Mouse (Mus musculus) forebrain, embryonic 11.5 days (tissue): ENCODE data around the gene Zik1. TPM values are rescaled to one million over a fixed set of nuclear protein-coding genes. Genes with fewer than 3 reads are reported as not detected.

Experiments
- ATAC-seq: fragments of 200-750 bp; cut with Nextera tagmentation; replicated peaks from 2 replicates; pipeline ENCODE4 v1.8.0; 2017; ENCODE audit warnings: moderate TSS enrichment; ENCODE audit not compliant: low FRiP score
- DNase-seq: peaks from one replicate; pipeline ENCODE4 v3.0.0-alpha.2; 2017; ENCODE audit warnings: low spot score
- H3K27ac ChIP-seq: fragments of 300-500 bp; sonication (generic); 2 replicates; pipeline ENCODE4 v1.5.1; 2014; ENCODE audit warnings: low read depth, low read length
- H3K27me3 ChIP-seq: fragments of 300-500 bp; sonication (generic); 2 replicates; pipeline ENCODE4 v1.6.1; 2014; ENCODE audit warnings: mild to moderate bottlenecking, low read length, mixed read lengths; ENCODE audit not compliant: control insufficient read depth, insufficient read depth
- H3K36me3 ChIP-seq: fragments of 300-500 bp; sonication (generic); 2 replicates; pipeline ENCODE4 v1.6.1; 2014; ENCODE audit warnings: mild to moderate bottlenecking, low read length, moderate library complexity, mixed read lengths; ENCODE audit not compliant: control insufficient read depth, insufficient read depth
- H3K4me1 ChIP-seq: fragments of 300-500 bp; sonication (generic); replicated peaks from 2 replicates; pipeline ENCODE4 v1.6.1; 2014; ENCODE audit warnings: low read length, mixed read lengths; ENCODE audit not compliant: control insufficient read depth, insufficient read depth
- H3K4me2 ChIP-seq: fragments of 300-500 bp; sonication (generic); 2 replicates; pipeline ENCODE4 v1.6.1; 2014; ENCODE audit warnings: low read depth, mild to moderate bottlenecking, low read length, moderate library complexity, mixed read lengths; ENCODE audit not compliant: severe bottlenecking
- H3K4me3 ChIP-seq: fragments of 300-500 bp; sonication (generic); 2 replicates; pipeline ENCODE4 v1.5.1; 2014; ENCODE audit warnings: low read depth, low read length
- H3K9ac ChIP-seq: fragments of 300-500 bp; sonication (generic); 2 replicates; pipeline ENCODE4 v1.6.1; 2014; ENCODE audit warnings: low read length
- H3K9me3 ChIP-seq: fragments of 300-500 bp; sonication (generic); 2 replicates; pipeline ENCODE4 v1.6.1; 2016; ENCODE audit warnings: low read length, mixed read lengths; ENCODE audit not compliant: control insufficient read depth
- WGBS: fragments of 180-500 bp; shearing (Covaris S2); extraction: QIAGEN DNeasy Blood & Tissue Kit; methylation state at CpG from one replicate; pipeline ENCODE4 v1.1.7; 2014; 5-methylcytosine and 5-hydroxymethylcytosine counted together
- polyA plus RNA-seq: library from polyadenylated mRNA; unstranded; fragments of >200 nt; fragmentation: Nextera tagmentation; extraction: Ambion mirVana; gene quantifications from 2 replicates; pipeline ENCODE4 v1.2.1, GENCODE M21; 2014

The Zik1 gene
- 56.0 and 56.9 TPM in 2 replicates for polyA plus RNA-seq

DNA sequence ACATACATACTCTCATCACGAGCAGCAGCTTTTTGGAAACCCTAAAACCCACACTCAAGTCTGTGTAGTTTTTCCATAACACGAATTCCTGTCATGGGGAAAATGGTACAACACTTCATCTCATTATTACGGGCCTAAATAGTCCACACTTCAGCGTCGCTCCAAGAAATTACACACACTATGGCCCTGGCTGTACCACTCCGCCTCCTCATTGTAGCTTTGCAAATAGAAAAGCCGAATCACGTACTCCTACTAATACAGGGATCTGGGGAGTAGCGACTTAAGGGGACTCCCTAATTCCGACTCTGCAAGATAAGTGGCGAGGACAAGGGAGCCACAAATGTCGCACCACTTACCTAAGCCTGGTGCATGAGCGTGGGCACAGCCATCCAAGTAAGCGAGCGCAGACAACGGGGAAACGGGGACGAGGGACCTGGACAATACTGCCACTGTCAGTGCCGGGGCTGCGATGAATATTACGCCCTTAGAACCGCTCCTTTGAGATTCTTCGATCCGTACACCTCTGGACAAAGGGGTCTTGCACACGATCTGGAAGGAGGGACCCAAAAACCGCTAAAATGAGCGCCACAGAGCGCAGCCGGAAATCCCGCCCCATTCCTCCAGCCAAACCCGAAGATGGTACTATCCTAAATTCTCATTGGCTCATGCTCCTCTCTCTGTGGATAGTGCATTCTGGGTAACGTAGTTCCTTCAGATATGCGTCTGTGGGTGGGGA lies at the start of gene Zik1:
Gene Zik1, minus strand, starts transcription at position 609 of the 736 bp plus-strand sequence.
- Histone ChIP-seq H3K36me3 (peaks cover 19% of the 10 kb centered on the region), H3K27ac (no peak within 1 kb of the TSS), H3K9me3 (no peaks in the 10 kb centered on the region), H3K4me1 (0 out of 2 replicates have a peak, but pooled peaks cover 2% of the 10 kb centered on the region), H3K27me3 (no peaks in the 10 kb centered on the region), H3K4me2 (peak within 1 kb of the TSS; percentile 64), H3K9ac (peak within 1 kb of the TSS; percentile 85), H3K4me3 (peak within 1 kb of the TSS; percentile 70)
- 2% methylated on average over 33 of the region's 33 CpGs for WGBS
- ATAC-seq (peak; percentile 98), DNase-seq (peak; percentile 85)

GRCm38 (mm10) chr7:10495578-10495977 lies 384 bp upstream of the Zik1 start:
- Histone ChIP-seq H3K9me3 (no peaks in the 10 kb centered on the region), H3K36me3 (peaks cover 14% of the 10 kb centered on the region), H3K27ac (no peak overlapping the region), H3K27me3 (no peaks in the 10 kb centered on the region), H3K9ac (peak overlapping the region; percentile 35; the same call in 1 of the 2 replicates), H3K4me2 (peak overlapping the region; percentile 43), H3K4me1 (0 out of 2 replicates have a peak, but pooled peaks cover 2% of the 10 kb centered on the region), H3K4me3 (peak overlapping the region; percentile 70; the same call in 1 of the 2 replicates)
- DNase-seq (no peak), ATAC-seq (no peak; the same call in 1 of the 2 replicates)
- WGBS: 31% methylated on average over 6 of the region's 6 CpGs

GRCm38 (mm10) chr7:10480588-10481233 lies 14.5 kb downstream of the Zik1 start:
- Histone ChIP-seq H3K27me3 (no peaks in the 10 kb centered on the region), H3K4me1 (no peaks in the 10 kb centered on the region), H3K9me3 (no peaks in the 10 kb centered on the region; the same call in 1 of the 2 replicates), H3K4me2 (0 out of 2 replicates have a peak overlapping the region, but pooled peaks have one; percentile 24), H3K27ac (no peak overlapping the region), H3K4me3 (peak overlapping the region; percentile 14; the same call in 1 of the 2 replicates), H3K36me3 (no peaks in the 10 kb centered on the region), H3K9ac (no peak overlapping the region)
- no peak for DNase-seq
- ATAC-seq: peak; percentile 61; the same call in 1 of the 2 replicates
- 56% methylated on average over 18 of the region's 18 CpGs for WGBS

DNA sequence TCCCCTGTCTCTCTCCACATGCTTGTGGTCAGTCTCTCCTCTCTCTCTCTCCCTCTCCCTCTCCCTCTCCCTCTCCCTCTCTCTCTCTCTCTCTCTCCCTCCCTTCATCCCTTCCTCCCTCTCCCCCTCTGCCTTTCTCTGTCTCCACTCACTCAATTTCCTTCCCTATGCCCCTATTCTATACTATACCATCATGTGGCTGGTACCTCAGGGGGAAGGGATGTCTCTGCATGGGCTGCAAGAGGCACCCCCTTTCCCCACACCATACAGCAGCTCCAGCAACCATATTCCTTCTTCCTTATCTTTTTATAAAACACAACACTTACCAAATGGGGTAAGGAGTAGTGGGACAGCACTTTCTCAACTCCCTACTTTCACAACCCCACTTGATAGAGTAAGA lies 15.4 kb downstream of the Zik1 start:
- H3K4me2 ChIP-seq: no peak overlapping the region
- no peak overlapping the region for H3K9ac ChIP-seq
- ATAC-seq (no peak), DNase-seq (no peak)
- no peaks in the 10 kb centered on the region for H3K27me3 ChIP-seq
- no peaks in the 10 kb centered on the region for H3K36me3 ChIP-seq
- H3K4me3 ChIP-seq: no peak overlapping the region
- H3K4me1 ChIP-seq: no peaks in the 10 kb centered on the region
- no peak overlapping the region for H3K27ac ChIP-seq
- no peaks in the 10 kb centered on the region; the same call in 1 of the 2 replicates for H3K9me3 ChIP-seq

GRCm38 (mm10) chr7:10458166-10458565 lies 37.0 kb downstream of the Zik1 start:
- H3K27me3 ChIP-seq: no peaks in the 10 kb centered on the region
- 74% methylated on average over 3 of the region's 3 CpGs for whole genome bisulfite sequencing

DNA sequence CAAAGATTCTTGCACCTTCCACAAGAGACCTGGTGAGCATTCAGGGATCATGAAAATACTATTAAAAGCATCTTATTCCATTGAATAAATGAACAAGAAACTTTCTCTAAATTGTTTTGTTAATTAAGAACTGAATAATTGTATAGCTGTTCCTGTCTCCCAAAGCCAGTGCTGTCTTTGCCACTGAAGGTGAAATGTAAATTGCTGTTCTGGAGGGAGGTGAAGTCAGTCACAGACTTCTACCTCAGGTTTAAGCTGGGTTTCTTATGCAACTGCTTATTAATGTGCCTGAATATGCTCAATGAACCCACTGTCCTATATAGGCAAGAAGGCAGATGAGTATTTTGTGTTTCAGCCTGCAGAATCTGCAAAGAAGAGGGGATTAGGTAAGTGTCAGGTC lies 52.2 kb downstream of the Zik1 start, which contains the start of gene Vmn1r67:
Gene Vmn1r67, plus strand, starts transcription at position 301 of the 400 bp plus-strand sequence.
- DNase-seq: no peak
- ATAC-seq: no peak
- Histone ChIP-seq H3K4me1 (no peaks in the 10 kb centered on the region), H3K4me2 (no peak within 1 kb of the TSS), H3K4me3 (no peak within 1 kb of the TSS), H3K27me3 (no peaks in the 10 kb centered on the region), H3K9me3 (no peaks in the 10 kb centered on the region; the same call in 1 of the 2 replicates), H3K27ac (no peak within 1 kb of the TSS), H3K9ac (no peak within 1 kb of the TSS), H3K36me3 (no peaks in the 10 kb centered on the region)

More at GRCm38 (mm10) chr7:10458166-10458565, 37.0 kb downstream of the Zik1 start:
- Histone ChIP-seq H3K36me3 (no peaks in the 10 kb centered on the region), H3K9ac (no peak overlapping the region), H3K4me2 (no peak overlapping the region), H3K9me3 (no peaks in the 10 kb centered on the region; the same call in 1 of the 2 replicates), H3K4me3 (no peak overlapping the region), H3K4me1 (no peaks in the 10 kb centered on the region), H3K27ac (no peak overlapping the region)
- ATAC-seq: no peak
- DNase-seq: no peak

Other genes starting within 250 kb of the Zik1 start
- not detected in 2 replicates for gene Vmn1r66, start 217.4 kb downstream of the Zik1 start, polyA plus RNA-seq
- gene Vmn1r67, start 52.1 kb downstream of the Zik1 start, polyA plus RNA-seq: not detected in 2 replicates
- not detected in 2 replicates for gene Vmn1r68, start 63.1 kb upstream of the Zik1 start, polyA plus RNA-seq
- not detected in 2 replicates for gene Vmn1r69, start 118.3 kb upstream of the Zik1 start, polyA plus RNA-seq
- gene Vmn1r70, start 136.1 kb upstream of the Zik1 start, polyA plus RNA-seq: not detected in 2 replicates
- not detected in 2 replicates for gene Nlrp4b, start 192.4 kb upstream of the Zik1 start, polyA plus RNA-seq